Mouse (Mus musculus): ENCODE data around the gene Olfr94. TPM values are rescaled to one million over a fixed set of nuclear protein-coding genes. Genes with fewer than 3 reads are reported as not detected.

Olfr94 gene
- polyA plus RNA-seq, 1 experiment from 2014 or later: not detected

DNA sequence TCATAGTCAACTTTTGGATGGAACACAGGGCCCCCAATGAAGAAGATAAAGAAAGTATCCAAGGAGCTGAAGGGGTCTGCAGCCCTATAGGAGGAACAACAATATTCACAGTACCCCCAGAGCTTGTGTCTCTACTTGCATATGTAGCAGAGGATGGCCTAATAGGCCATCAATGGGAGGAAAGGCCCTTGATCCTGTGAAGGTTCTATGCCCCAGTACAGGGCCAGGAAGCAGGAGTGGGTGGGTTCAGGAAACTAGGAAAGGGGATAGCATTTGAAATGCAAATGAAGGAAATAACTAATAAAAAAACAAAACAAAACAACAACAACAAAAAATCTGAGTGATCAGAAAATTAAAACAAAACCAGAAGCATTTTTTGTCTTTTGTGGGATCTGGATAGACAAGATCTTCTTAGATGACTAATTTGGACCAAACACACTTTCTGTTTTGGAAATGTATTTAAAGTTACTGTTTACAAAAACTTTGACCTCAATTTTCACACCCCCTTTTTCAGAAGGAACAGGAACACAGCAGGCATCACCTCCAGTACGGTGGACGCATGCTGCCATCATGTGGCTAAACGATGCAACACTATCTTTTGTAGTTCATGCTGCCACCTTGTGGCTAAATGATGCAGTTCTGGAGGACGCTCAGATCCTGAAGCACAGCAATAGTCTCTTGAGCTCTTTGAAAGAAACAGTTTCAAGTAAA, 2.6 kb upstream of the Olfr94 start:
- no peaks in the 10 kb centered on the region for H3K36me3 ChIP-seq (ENCODE audit: poor library complexity, severe bottlenecking)
- H3K4me2 ChIP-seq: no peak overlapping the region
- no peak overlapping the region for H3K4me3 ChIP-seq
- peak; percentile 89 for ATAC-seq
- H3K9ac ChIP-seq: no peak overlapping the region
- peaks cover 4% of the 10 kb centered on the region for H3K27me3 ChIP-seq
- no peaks in the 10 kb centered on the region for H3K4me1 ChIP-seq
- no peak overlapping the region for H3K27ac ChIP-seq
- no peaks in the 10 kb centered on the region for H3K9me3 ChIP-seq (replicated peaks)
- 0% methylated on average over 4 of the region's 4 CpGs for WGBS

DNA sequence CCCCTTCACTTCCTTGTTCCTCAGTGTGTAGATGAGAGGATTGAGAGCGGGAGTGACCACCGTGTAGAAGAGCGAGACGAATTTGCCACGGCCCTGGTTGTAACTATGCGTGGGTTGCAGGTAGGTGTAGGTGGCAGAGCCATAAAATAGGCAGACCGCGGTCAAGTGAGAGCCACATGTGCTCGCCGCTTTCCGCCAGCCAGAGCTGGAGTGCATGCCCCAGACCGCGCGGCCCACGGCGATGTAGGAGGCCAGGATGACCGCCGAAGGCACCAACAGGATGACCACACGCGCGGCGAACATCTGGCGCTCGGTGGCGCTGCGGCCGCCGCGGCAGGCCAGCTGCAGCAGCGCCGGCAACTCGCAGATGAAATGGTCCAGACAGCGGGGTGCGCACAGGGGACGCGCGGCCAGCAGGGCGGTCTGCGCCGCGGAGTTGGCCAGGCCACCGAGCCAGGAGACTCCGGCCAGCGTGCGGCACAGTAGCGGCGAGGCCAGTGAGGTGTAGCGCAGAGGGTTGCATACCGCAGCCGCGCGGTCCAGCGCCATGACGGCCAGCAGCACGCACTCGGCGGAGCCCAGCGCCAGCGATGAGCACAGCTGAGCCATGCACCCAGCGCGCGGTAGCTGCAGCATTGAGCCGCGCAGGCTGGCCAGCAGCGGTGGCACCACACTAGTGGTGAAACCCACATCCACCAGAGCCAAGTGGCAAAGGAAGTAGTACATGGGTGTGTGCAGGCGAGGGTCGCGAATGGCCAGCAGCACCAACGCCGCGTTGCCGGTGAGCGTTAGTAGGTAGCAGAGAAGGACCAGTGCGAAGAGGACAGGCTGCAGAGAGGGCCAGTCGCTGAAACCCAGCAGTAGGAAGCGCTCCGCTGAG, 3.7 kb downstream of the Olfr94 start:
- Histone ChIP-seq H3K9ac (peak overlapping the region; percentile 68), H3K9me3 (replicated peaks) (no peaks in the 10 kb centered on the region), H3K27ac (no peak overlapping the region), H3K27me3 (peaks cover 37% of the 10 kb centered on the region), H3K4me2 (peak overlapping the region; percentile 94), H3K4me3 (peak overlapping the region; percentile 60), H3K4me1 (peaks cover 9% of the 10 kb centered on the region), H3K36me3 (ENCODE audit: poor library complexity, severe bottlenecking) (no peaks in the 10 kb centered on the region)
- peak; percentile 92 for ATAC-seq
- WGBS: under 1% methylated on average over 77 of the region's 77 CpGs

DNA sequence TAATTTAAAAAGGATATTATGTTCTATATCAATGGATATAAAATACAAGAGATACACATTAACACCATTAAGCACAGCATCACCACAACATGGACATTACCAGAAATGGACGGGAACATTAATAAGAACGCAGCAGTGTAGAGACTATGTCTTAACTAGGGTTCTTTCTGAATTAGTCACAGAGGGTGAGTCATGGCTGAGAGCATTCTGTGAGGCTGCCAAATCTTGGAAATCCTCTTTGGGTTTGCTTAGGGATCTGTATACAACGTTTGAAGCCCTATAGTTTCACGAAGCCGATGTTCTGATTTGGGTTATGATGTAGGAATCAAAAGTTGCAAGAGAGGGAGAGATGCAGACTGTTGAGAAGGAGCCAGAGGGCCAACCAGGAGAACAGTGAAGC, 6.0 kb downstream of the Olfr94 start:
- no peak for ATAC-seq
- no peak overlapping the region for H3K4me2 ChIP-seq
- peaks cover 37% of the 10 kb centered on the region for H3K27me3 ChIP-seq
- H3K4me1 ChIP-seq: peaks cover 9% of the 10 kb centered on the region
- no peak overlapping the region for H3K9ac ChIP-seq
- WGBS: 95% methylated on average over 5 of the region's 5 CpGs
- H3K27ac ChIP-seq: no peak overlapping the region
- H3K36me3 ChIP-seq (ENCODE audit: poor library complexity, severe bottlenecking): no peaks in the 10 kb centered on the region
- H3K9me3 ChIP-seq (replicated peaks): no peaks in the 10 kb centered on the region
- H3K4me3 ChIP-seq: no peak overlapping the region

DNA sequence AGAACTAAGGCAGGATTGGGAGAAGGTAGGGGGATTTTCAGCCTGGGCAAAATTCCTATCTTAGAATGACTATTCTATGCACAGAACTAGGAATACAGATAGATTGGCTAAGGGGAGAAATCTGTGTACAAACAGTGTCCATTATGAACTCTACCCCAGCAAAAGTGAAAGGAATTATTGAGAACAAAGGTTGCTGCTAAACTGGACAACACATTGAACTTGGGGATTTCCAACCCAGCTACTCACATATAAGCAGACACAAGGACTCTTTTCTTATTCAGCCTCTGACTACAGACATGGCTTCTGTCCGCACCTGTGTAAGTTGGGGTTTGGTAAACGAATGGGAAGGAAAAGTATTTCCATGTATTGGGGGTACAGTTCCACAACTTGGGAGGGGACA, 7.1 kb downstream of the Olfr94 start, which contains the start of gene Ubd:
Ubd (plus strand) TSS at position 237 of the 400 bp plus-strand sequence.
- peaks cover 37% of the 10 kb centered on the region for H3K27me3 ChIP-seq
- H3K9ac ChIP-seq: no peak within 1 kb of the TSS
- H3K36me3 ChIP-seq (ENCODE audit: poor library complexity, severe bottlenecking): no peaks in the 10 kb centered on the region
- 89% methylated on average over 2 of the region's 2 CpGs for WGBS
- H3K4me2 ChIP-seq: no peak within 1 kb of the TSS
- H3K4me1 ChIP-seq: peaks cover 9% of the 10 kb centered on the region
- H3K4me3 ChIP-seq: no peak within 1 kb of the TSS
- ATAC-seq: no peak
- no peak within 1 kb of the TSS for H3K27ac ChIP-seq
- H3K9me3 ChIP-seq (replicated peaks): no peaks in the 10 kb centered on the region

DNA sequence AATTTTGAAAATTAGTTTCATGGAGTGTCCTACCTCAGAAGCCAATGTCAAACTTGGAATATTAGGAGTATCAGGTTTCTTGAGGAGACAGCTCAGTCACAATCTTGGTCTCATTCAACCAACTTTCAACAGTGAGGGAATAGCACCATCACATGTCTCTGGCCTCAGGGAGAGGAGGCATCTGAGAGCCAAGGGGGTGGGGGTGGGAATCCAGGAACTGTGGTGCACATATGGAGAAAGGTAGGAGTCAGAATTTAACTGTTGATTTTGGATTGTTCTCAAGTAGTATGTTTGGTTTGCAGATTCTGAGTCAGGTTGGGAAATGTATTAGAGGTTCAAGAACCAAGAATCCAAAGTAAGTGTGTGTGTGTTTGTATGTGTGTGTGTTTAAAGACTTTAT, 7.8 kb downstream of the Olfr94 start:
- Histone ChIP-seq H3K27ac (no peak overlapping the region), H3K4me3 (no peak overlapping the region), H3K9ac (no peak overlapping the region), H3K4me1 (peaks cover 9% of the 10 kb centered on the region), H3K36me3 (ENCODE audit: poor library complexity, severe bottlenecking) (no peaks in the 10 kb centered on the region), H3K9me3 (replicated peaks) (no peaks in the 10 kb centered on the region), H3K27me3 (peaks cover 30% of the 10 kb centered on the region), H3K4me2 (no peak overlapping the region)
- no peak for ATAC-seq

DNA sequence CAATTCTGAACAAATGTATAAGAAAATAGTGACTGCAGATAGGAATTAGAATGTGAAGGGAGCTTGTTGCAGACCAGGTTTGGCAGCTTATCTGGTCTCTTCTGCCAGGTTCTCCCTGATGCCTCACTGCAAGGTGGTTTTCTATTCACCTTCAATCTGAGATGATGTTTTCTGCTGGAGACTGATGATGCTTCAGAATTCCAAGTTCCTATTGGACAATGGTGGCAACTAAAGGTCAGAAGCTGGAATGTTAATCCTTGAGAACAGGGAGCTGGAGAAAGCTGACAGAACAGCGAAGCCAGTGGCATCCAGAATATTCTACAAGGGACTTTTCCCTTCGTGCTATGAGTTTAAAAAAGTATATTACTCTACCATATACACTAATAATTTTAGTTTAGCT, 10.1 kb downstream of the Olfr94 start:
- no peaks in the 10 kb centered on the region for H3K9me3 ChIP-seq (replicated peaks)
- H3K4me2 ChIP-seq: no peak overlapping the region
- WGBS: 32% methylated on average over 2 of the region's 2 CpGs
- no peak overlapping the region for H3K27ac ChIP-seq
- ATAC-seq: no peak
- H3K4me3 ChIP-seq: no peak overlapping the region
- peaks cover 9% of the 10 kb centered on the region for H3K27me3 ChIP-seq
- H3K4me1 ChIP-seq: no peaks in the 10 kb centered on the region
- no peaks in the 10 kb centered on the region for H3K36me3 ChIP-seq (ENCODE audit: poor library complexity, severe bottlenecking)
- H3K9ac ChIP-seq: no peak overlapping the region

DNA sequence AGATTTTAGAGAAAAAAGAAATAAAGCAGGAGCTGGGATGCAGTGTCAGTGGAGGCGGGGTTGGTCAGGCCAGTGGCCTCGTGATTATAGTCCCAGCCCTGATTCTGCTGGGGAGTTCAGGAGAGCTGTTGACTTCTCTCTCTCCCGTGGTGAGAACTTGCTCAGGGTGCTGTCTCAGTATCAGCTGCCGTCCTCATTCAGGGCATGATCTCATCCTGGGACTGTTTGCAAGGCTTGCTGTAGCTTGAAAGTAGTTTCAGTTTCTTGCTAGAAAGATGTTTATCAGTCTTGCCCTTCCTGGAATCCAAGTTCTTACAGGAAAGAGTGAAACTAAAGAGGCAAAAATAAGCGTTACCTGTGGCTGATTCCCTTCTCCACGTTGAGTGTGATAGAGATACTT, 15.3 kb downstream of the Olfr94 start:
- 59% methylated on average over 6 of the region's 6 CpGs for WGBS
- ATAC-seq: no peak

DNA sequence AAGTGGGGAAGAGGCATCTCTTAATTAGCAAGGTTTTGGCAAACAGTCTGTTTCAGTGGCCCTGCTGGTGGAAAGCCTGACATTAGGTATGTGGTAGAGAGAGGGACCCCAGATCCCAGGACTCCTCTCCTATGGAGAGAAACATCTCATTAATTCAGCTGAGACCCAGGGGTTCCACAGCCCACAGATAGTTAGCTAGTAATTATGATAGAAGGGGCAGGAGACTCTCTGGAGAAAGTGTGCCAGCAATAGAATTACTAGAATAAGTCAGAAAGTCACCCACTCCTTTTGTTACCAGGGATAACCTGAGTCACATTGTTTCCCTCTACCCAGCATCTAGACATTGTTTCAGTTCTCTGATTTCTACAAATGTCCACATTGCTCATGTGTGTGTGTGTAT, 39.4 kb downstream of the Olfr94 start, which contains the start of gene Olfr93:
Olfr93 (minus strand) TSS at position 101 of the 400 bp plus-strand sequence.
- no peak within 1 kb of the TSS for H3K9ac ChIP-seq
- H3K36me3 ChIP-seq (ENCODE audit: poor library complexity, severe bottlenecking): no peaks in the 10 kb centered on the region
- no peaks in the 10 kb centered on the region for H3K27me3 ChIP-seq
- no peak within 1 kb of the TSS for H3K4me3 ChIP-seq
- no peak for ATAC-seq
- H3K9me3 ChIP-seq (replicated peaks): no peaks in the 10 kb centered on the region
- no peak within 1 kb of the TSS for H3K4me2 ChIP-seq
- H3K27ac ChIP-seq: no peak within 1 kb of the TSS
- H3K4me1 ChIP-seq: no peaks in the 10 kb centered on the region

More for the DNA sequence above, 15.3 kb downstream of the Olfr94 start:
- Histone ChIP-seq H3K9me3 (replicated peaks) (no peaks in the 10 kb centered on the region), H3K27me3 (no peaks in the 10 kb centered on the region), H3K4me1 (no peaks in the 10 kb centered on the region), H3K4me3 (no peak overlapping the region), H3K27ac (no peak overlapping the region), H3K9ac (no peak overlapping the region), H3K4me2 (no peak overlapping the region), H3K36me3 (ENCODE audit: poor library complexity, severe bottlenecking) (no peaks in the 10 kb centered on the region)

Other genes starting within 250 kb of the Olfr94 start
- gene Ppp1r11, start 249.3 kb downstream of the Olfr94 start, polyA plus RNA-seq (2015; fragmentation: Nextera tagmentation; extraction: Ambion mirVana): 161 and 162 TPM in 2 replicates
- gene Znrd1, start 242.4 kb downstream of the Olfr94 start, polyA plus RNA-seq (2015; fragmentation: Nextera tagmentation; extraction: Ambion mirVana): 92.3 and 95.3 TPM in 2 replicates
- 6.0 and 6.9 TPM in 2 replicates for gene Znrd1as, start 242.4 kb downstream of the Olfr94 start, polyA plus RNA-seq (2015; fragmentation: Nextera tagmentation; extraction: Ambion mirVana)
- 0.48 TPM in 1 of 2 replicates, not detected in the other for gene 2410137M14Rik, start 219.8 kb downstream of the Olfr94 start, polyA plus RNA-seq (2015; fragmentation: Nextera tagmentation; extraction: Ambion mirVana)
- gene H2-M5, start 211.5 kb downstream of the Olfr94 start, polyA plus RNA-seq (2015; fragmentation: Nextera tagmentation; extraction: Ambion mirVana): 1.6 and 1.7 TPM in 2 replicates
- gene Zfp57, start 199.8 kb downstream of the Olfr94 start, polyA plus RNA-seq (2015; fragmentation: Nextera tagmentation; extraction: Ambion mirVana): 215 and 228 TPM in 2 replicates
- gene Mog, start 177.6 kb downstream of the Olfr94 start, polyA plus RNA-seq (2015; fragmentation: Nextera tagmentation; extraction: Ambion mirVana): 1.1 and 1.5 TPM in 2 replicates
- gene Gabbr1, start 155.0 kb downstream of the Olfr94 start, polyA plus RNA-seq (2015; fragmentation: Nextera tagmentation; extraction: Ambion mirVana): 30.1 and 35.2 TPM in 2 replicates
- 0.09 and 0.10 TPM in 2 replicates for gene Olfr90, start 112.5 kb downstream of the Olfr94 start, polyA plus RNA-seq (2015; fragmentation: Nextera tagmentation; extraction: Ambion mirVana)
- not detected in 2 replicates for gene Olfr91, start 102.7 kb downstream of the Olfr94 start, polyA plus RNA-seq (2015; fragmentation: Nextera tagmentation; extraction: Ambion mirVana)
- gene Olfr92, start 80.9 kb downstream of the Olfr94 start, polyA plus RNA-seq (2015; fragmentation: Nextera tagmentation; extraction: Ambion mirVana): not detected in 2 replicates
- gene Olfr93, start 39.5 kb downstream of the Olfr94 start, polyA plus RNA-seq (2015; fragmentation: Nextera tagmentation; extraction: Ambion mirVana): not detected in 2 replicates
- not detected in 2 replicates for gene Ubd, start 7.1 kb downstream of the Olfr94 start, polyA plus RNA-seq (2015; fragmentation: Nextera tagmentation; extraction: Ambion mirVana)
- gene Olfr95, start 12.1 kb upstream of the Olfr94 start, polyA plus RNA-seq (2015; fragmentation: Nextera tagmentation; extraction: Ambion mirVana): not detected in 2 replicates
- gene Olfr96, start 19.2 kb upstream of the Olfr94 start, polyA plus RNA-seq (2015; fragmentation: Nextera tagmentation; extraction: Ambion mirVana): not detected in 2 replicates
- gene Olfr97, start 36.3 kb upstream of the Olfr94 start, polyA plus RNA-seq (2015; fragmentation: Nextera tagmentation; extraction: Ambion mirVana): not detected in 2 replicates
- gene Olfr98, start 62.8 kb upstream of the Olfr94 start, polyA plus RNA-seq (2015; fragmentation: Nextera tagmentation; extraction: Ambion mirVana): not detected in 2 replicates
- 0.61 and 1.6 TPM in 2 replicates for gene H2-M3, start 69.2 kb upstream of the Olfr94 start, polyA plus RNA-seq (2015; fragmentation: Nextera tagmentation; extraction: Ambion mirVana)
- not detected in 2 replicates for gene Olfr99, start 82.5 kb upstream of the Olfr94 start, polyA plus RNA-seq (2015; fragmentation: Nextera tagmentation; extraction: Ambion mirVana)
- gene Olfr101, start 103.3 kb upstream of the Olfr94 start, polyA plus RNA-seq (2015; fragmentation: Nextera tagmentation; extraction: Ambion mirVana): not detected in 2 replicates
- not detected in 2 replicates for gene Olfr102, start 116.1 kb upstream of the Olfr94 start, polyA plus RNA-seq (2015; fragmentation: Nextera tagmentation; extraction: Ambion mirVana)
- not detected in 2 replicates for gene Olfr103, start 138.7 kb upstream of the Olfr94 start, polyA plus RNA-seq (2015; fragmentation: Nextera tagmentation; extraction: Ambion mirVana)
- gene Olfr104-ps, start 158.6 kb upstream of the Olfr94 start, polyA plus RNA-seq (2015; fragmentation: Nextera tagmentation; extraction: Ambion mirVana): not detected in 2 replicates
- not detected in 2 replicates for gene Olfr105-ps, start 178.0 kb upstream of the Olfr94 start, polyA plus RNA-seq (2015; fragmentation: Nextera tagmentation; extraction: Ambion mirVana)
- not detected in 2 replicates for gene Olfr106-ps, start 189.4 kb upstream of the Olfr94 start, polyA plus RNA-seq (2015; fragmentation: Nextera tagmentation; extraction: Ambion mirVana)
- not detected in 2 replicates for gene Olfr107, start 198.2 kb upstream of the Olfr94 start, polyA plus RNA-seq (2015; fragmentation: Nextera tagmentation; extraction: Ambion mirVana)
- gene Olfr108, start 244.5 kb upstream of the Olfr94 start, polyA plus RNA-seq (2015; fragmentation: Nextera tagmentation; extraction: Ambion mirVana): not detected in 2 replicates

Data from forebrain, embryonic 13.5 days (tissue).